7 mouse cellular contexts compared by ENCODE assay signal in the genomic region with DNA sequence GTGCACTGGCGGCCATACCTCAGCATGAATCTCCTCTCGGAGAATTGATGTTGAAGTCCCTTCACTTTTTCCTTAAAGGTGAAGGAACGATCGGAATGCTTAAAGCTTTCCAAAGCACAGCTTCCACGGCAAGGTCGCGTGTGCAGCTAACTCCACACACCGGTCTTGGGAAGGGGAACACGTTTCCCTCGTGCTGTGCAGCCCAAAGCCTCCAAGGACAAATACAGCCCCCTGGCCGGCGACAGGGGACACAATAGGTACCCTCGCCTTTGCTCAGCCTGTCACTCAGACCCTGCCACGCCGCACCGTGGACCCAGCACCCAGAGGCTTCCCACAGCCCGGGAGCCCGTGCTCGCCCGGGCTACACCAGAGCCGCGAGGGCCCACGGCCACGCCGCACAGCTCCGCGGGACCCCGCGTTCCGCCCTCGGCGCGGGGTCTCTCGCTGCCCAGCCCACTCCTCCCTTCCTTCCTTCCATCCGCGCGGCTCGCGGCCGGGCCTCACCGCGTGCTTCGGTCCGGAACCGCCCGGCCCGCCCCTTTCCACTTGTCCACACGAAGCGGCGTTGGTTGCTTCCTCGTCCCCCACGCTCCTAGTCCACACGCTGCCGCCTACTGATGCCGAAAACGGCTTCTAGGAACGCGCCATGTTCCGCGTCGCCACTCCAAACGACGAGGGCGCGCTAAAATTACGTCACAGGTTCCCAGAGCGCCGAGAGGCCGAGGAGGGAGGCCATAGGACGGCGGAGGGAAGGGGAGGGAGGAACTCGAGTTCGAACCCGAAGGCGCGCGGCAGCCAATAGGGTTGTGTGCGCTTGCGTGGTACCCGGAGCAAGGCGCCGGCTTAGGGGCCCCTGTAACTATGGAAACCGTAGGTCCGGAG. TPM values are rescaled to one million over a fixed set of nuclear protein-coding genes. Genes with fewer than 3 reads are reported as not detected.
A peak's percentile ranks its signal among the peaks of the same experiment; 100 is the strongest.
DNase-seq lines count a peak whose midpoint lies in the region; ATAC-seq lines count a peak whose summit lies in the region.

A gene (minus strand): TSS at position 703 of the 882 bp plus-strand sequence.

- under 1% methylated on average over 84 of the region's 84 CpGs for WGBS in embryonic facial prominence, embryonic 11.5 days
- WGBS in limb, embryonic 10.5 days, result under 1% methylated on average over 84 of the region's 84 CpGs
- under 1% methylated on average over 84 of the region's 84 CpGs for whole genome bisulfite sequencing in midbrain, embryonic 13.5 days

- no peaks in the 10 kb centered on the region for H3K9me3 ChIP-seq in embryonic facial prominence, embryonic 11.5 days (replicated peaks; ENCODE audit: control insufficient read depth, low read length)
- no peaks in the 10 kb centered on the region for H3K9me3 ChIP-seq in limb, embryonic 10.5 days (replicated peaks)
- H3K9me3 ChIP-seq in midbrain, embryonic 13.5 days, result no peaks in the 10 kb centered on the region

- peak within 1 kb of the TSS; percentile 91 for H3K9ac ChIP-seq in embryonic facial prominence, embryonic 11.5 days (replicated peaks; ENCODE audit: low read length)
- peak within 1 kb of the TSS; percentile 89 for H3K9ac ChIP-seq in midbrain, embryonic 13.5 days (replicated peaks)

- H3K27me3 ChIP-seq in embryonic facial prominence, embryonic 11.5 days (ENCODE audit: control insufficient read depth, insufficient read depth, low read length), result no peaks in the 10 kb centered on the region
- no peaks in the 10 kb centered on the region for H3K27me3 ChIP-seq in limb, embryonic 10.5 days (ENCODE audit: low read depth, poor library complexity, severe bottlenecking)
- no peaks in the 10 kb centered on the region for H3K27me3 ChIP-seq in midbrain, embryonic 13.5 days

- no peaks in the 10 kb centered on the region for H3K4me1 ChIP-seq in embryonic facial prominence, embryonic 11.5 days (ENCODE audit: control insufficient read depth, insufficient read depth, low read length)
- 0 out of 2 replicates have a peak, but pooled peaks cover 5% of the 10 kb centered on the region for H3K4me1 ChIP-seq in limb, embryonic 10.5 days
- peaks cover 14% of the 10 kb centered on the region for H3K4me1 ChIP-seq in midbrain, embryonic 13.5 days (replicated peaks)

- peak within 1 kb of the TSS; percentile 57 for H3K27ac ChIP-seq in embryonic facial prominence, embryonic 11.5 days (replicated peaks; ENCODE audit: low read depth, low read length)
- peak within 1 kb of the TSS; percentile 94 for H3K27ac ChIP-seq in limb, embryonic 10.5 days
- H3K27ac ChIP-seq in midbrain, embryonic 13.5 days, result peak within 1 kb of the TSS; percentile 85

- DNase-seq in adrenal gland, postnatal 14 days, result peak; percentile 97
- DNase-seq in embryonic facial prominence, embryonic 11.5 days (ENCODE audit: low spot score), result peak; percentile 99
- peak; percentile 84 for DNase-seq in kidney, adult 11 months
- peak; percentile 95 for DNase-seq in limb, embryonic 10.5 days (ENCODE audit: low spot score)
- DNase-seq in spleen, adult 12 weeks (ENCODE audit: low spot score), result peak; percentile 74

- H3K4me3 ChIP-seq in embryonic facial prominence, embryonic 11.5 days (ENCODE audit: low read depth, low read length), result peak within 1 kb of the TSS; percentile 97
- peak within 1 kb of the TSS; percentile 99 for H3K4me3 ChIP-seq in limb, embryonic 10.5 days
- peak within 1 kb of the TSS; percentile 96 for H3K4me3 ChIP-seq in midbrain, embryonic 13.5 days (replicated peaks)

- H3K36me3 ChIP-seq in embryonic facial prominence, embryonic 11.5 days (replicated peaks; ENCODE audit: control insufficient read depth, insufficient read depth, low read depth, low read length), result no peaks in the 10 kb centered on the region
- 0 out of 2 replicates have a peak, but pooled peaks cover 5% of the 10 kb centered on the region for H3K36me3 ChIP-seq in limb, embryonic 10.5 days
- no peaks in the 10 kb centered on the region for H3K36me3 ChIP-seq in midbrain, embryonic 13.5 days

- ATAC-seq in embryonic facial prominence, embryonic 11.5 days (replicated peaks; ENCODE audit: insufficient number of reproducible peaks, low FRiP score, low TSS enrichment, low read depth), result peak; percentile 98
- peak; percentile 98 for ATAC-seq in granulocyte monocyte progenitor cell, adult 5-6 weeks (replicated peaks; ENCODE audit: poor library complexity, severe bottlenecking)
- peak; percentile 99 for ATAC-seq in midbrain, embryonic 13.5 days

- peak within 1 kb of the TSS; percentile 29 for H3K4me2 ChIP-seq in embryonic facial prominence, embryonic 11.5 days (ENCODE audit: low read depth, low read length)
- peak within 1 kb of the TSS; percentile 78 for H3K4me2 ChIP-seq in midbrain, embryonic 13.5 days (replicated peaks)

RNA-seq across cellular contexts. Expression of the gene that starts here (rescaled TPM):
- 36.4 and 37.4 TPM in 2 replicates for total RNA-seq in adrenal gland, postnatal 14 days (2021)
- polyA plus RNA-seq in embryonic facial prominence, embryonic 11.5 days (2014; fragmentation: Nextera tagmentation; extraction: Ambion mirVana), result 75.4 and 77.3 TPM in 2 replicates
- 32.7 and 42.3 TPM in 2 replicates for total RNA-seq in granulocyte monocyte progenitor cell, adult 5-6 weeks (2014; fragmentation: Nextera tagmentation)
- total RNA-seq in granulocyte monocyte progenitor cell, adult 5-6 weeks (2017), result 31.8 and 46.4 TPM in 2 replicates
- polyA plus RNA-seq in limb, embryonic 10.5 days (2016; fragmentation: Nextera tagmentation; extraction: Ambion mirVana), result 81.4 and 93.6 TPM in 2 replicates
- polyA plus RNA-seq in midbrain, embryonic 13.5 days (2015; fragmentation: Nextera tagmentation; extraction: Ambion mirVana), result 41.1 and 43.5 TPM in 2 replicates

Comparison
In these comparisons a context has a peak if more than half of its experiments do, and no peak if none do; other contexts are left out.
1. Peak in every context shown above with its lines: DNase-seq, ATAC-seq, H3K4me3 ChIP-seq and H3K27ac ChIP-seq.